Mouse (Mus musculus) liver, postnatal 0 days (tissue): ENCODE results near the gene Rilp. TPM values are rescaled to one million over a fixed set of nuclear protein-coding genes. Genes with fewer than 3 reads are reported as not detected.

Experiments used
- ATAC-seq: fragments of 200-750 bp; cut with Nextera tagmentation; 2 replicates; pipeline ENCODE4 v1.8.0; 2017; ENCODE audit warnings: mild to moderate bottlenecking, moderate library complexity
- DNase-seq: peaks from one replicate; pipeline ENCODE4 v3.0.0-alpha.2; 2016
- H3K27ac ChIP-seq: fragments of 300-500 bp; sonication (generic); 2 replicates; pipeline ENCODE4 v1.5.1; 2014; ENCODE audit warnings: antibody characterized with exemption, moderate library complexity, mild to moderate bottlenecking, low read depth
- H3K27me3 ChIP-seq: fragments of 300-500 bp; sonication (generic); 2 replicates; pipeline ENCODE4 v1.6.1; 2014; ENCODE audit warnings: low read length, control low read depth, mixed read lengths; ENCODE audit not compliant: insufficient read depth
- H3K36me3 ChIP-seq: fragments of 300-500 bp; sonication (generic); replicated peaks from 2 replicates; pipeline ENCODE4 v1.6.1; 2014; ENCODE audit warnings: mild to moderate bottlenecking, control low read depth, low read length, moderate library complexity, mixed read lengths; ENCODE audit not compliant: insufficient read depth
- H3K4me1 ChIP-seq: fragments of 300-500 bp; sonication (generic); 2 replicates; pipeline ENCODE4 v1.6.1; 2014; ENCODE audit warnings: antibody characterized with exemption, mild to moderate bottlenecking, control low read depth; ENCODE audit not compliant: insufficient read depth
- H3K4me2 ChIP-seq: fragments of 300-500 bp; sonication (generic); 2 replicates; pipeline ENCODE4 v1.6.1; 2014; ENCODE audit warnings: low read depth, mild to moderate bottlenecking, low read length, moderate library complexity, mixed read lengths
- H3K4me3 ChIP-seq: fragments of 300-500 bp; sonication (generic); 2 replicates; pipeline ENCODE4 v1.5.1; 2014; ENCODE audit warnings: low read depth, low read length
- H3K9ac ChIP-seq: fragments of 300-500 bp; sonication (generic); replicated peaks from 2 replicates; pipeline ENCODE4 v1.6.1; 2014; ENCODE audit warnings: mild to moderate bottlenecking, moderate library complexity
- H3K9me3 ChIP-seq: fragments of 300-500 bp; sonication (generic); 2 replicates; pipeline ENCODE4 v1.6.1; 2016; ENCODE audit warnings: mild to moderate bottlenecking, control low read depth, low read length, mixed read lengths
- CTCF ChIP-seq: sonication (generic); IDR thresholded peaks from 2 replicates; pipeline ENCODE4 v1.5.1; 2016; ENCODE audit warnings: antibody characterized with exemption, low read depth
- EP300 ChIP-seq: IDR thresholded peaks from 2 replicates; pipeline ENCODE4 v1.6.1; 2016; ENCODE audit warnings: antibody characterized with exemption, low read depth, mild to moderate bottlenecking
- WGBS: fragments of 180-500 bp; shearing (Covaris S2); extraction: QIAGEN DNeasy Blood & Tissue Kit; methylation state at CpG from one replicate; pipeline ENCODE4 v1.1.7; 2014; ENCODE audit not compliant: insufficient replicate concordance; 5-methylcytosine and 5-hydroxymethylcytosine counted together
- polyA plus RNA-seq: library from polyadenylated mRNA; unstranded; fragments of >200 nt; fragmentation: Nextera tagmentation; extraction: Ambion mirVana; gene quantifications from 2 replicates; pipeline ENCODE4 v1.2.1, GENCODE M21; 2015

Rilp gene
- polyA plus RNA-seq, 1 experiment from 2014 or later = 13.4 TPM

- Histone ChIP-seq H3K27me3 (no peaks in the 10 kb centered on the region), H3K9me3 (no peaks in the 10 kb centered on the region), H3K9ac (peak overlapping the region; percentile 64), H3K4me3 (peak overlapping the region; percentile 52), H3K4me2 (peak overlapping the region; percentile 81), H3K27ac (peak overlapping the region; percentile 61), H3K36me3 (peaks cover 24% of the 10 kb centered on the region), H3K4me1 (peaks cover 36% of the 10 kb centered on the region)
- ATAC-seq = no peak
- TF ChIP-seq EP300 = no peak
- TF ChIP-seq CTCF = no peak
- WGBS = 51% methylated on average over 7 of the region's 7 CpGs
- no peak for DNase-seq
Measured at GRCm38 (mm10) chr11:75468410-75468809, 41.5 kb upstream of the Rilp start.

DNA sequence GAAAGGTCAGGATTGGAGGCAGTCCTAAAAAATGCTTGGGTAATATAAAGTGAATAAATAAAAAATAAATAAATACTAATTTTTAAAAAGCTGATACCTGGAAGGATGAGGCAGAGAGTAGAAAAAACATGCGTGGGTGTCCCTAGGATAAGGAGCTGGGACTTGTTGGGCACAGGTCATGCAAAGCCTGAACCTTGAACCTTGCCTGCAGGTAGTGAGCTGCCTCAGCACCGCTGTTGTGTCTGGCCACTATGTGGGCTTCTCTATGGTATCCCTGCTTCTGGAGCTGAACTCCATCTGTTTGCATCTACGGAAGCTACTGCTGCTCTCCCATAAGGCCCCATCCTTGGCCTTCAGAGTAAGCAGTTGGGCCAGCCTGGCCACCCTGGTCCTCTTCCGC lies 40.6 kb upstream of the Rilp start:
- TF ChIP-seq EP300 (no peak), CTCF (no peak)
- no peaks in the 10 kb centered on the region for H3K9me3 ChIP-seq
- no peak overlapping the region for H3K4me3 ChIP-seq
- no peak for ATAC-seq
- no peak overlapping the region for H3K9ac ChIP-seq
- H3K27ac ChIP-seq = no peak overlapping the region
- H3K4me2 ChIP-seq = peak overlapping the region; percentile 81; the same call in 1 of the 2 replicates
- no peaks in the 10 kb centered on the region for H3K27me3 ChIP-seq
- 75% methylated on average over 4 of the region's 4 CpGs for WGBS
- peaks cover 17% of the 10 kb centered on the region for H3K36me3 ChIP-seq
- DNase-seq = no peak
- H3K4me1 ChIP-seq = peaks cover 32% of the 10 kb centered on the region

GRCm38 (mm10) chr11:75470675-75471074 lies 39.2 kb upstream of the Rilp start:
- WGBS = 82% methylated on average over 3 of the region's 3 CpGs
- no peaks in the 10 kb centered on the region for H3K9me3 ChIP-seq
- H3K4me1 ChIP-seq = peaks cover 26% of the 10 kb centered on the region
- TF ChIP-seq EP300 (no peak), CTCF (no peak)
- H3K9ac ChIP-seq = no peak overlapping the region
- ATAC-seq (no peak), DNase-seq (no peak)
- H3K36me3 ChIP-seq = peaks cover 3% of the 10 kb centered on the region
- no peak overlapping the region for H3K4me2 ChIP-seq
- H3K27me3 ChIP-seq = no peaks in the 10 kb centered on the region
- no peak overlapping the region for H3K27ac ChIP-seq
- H3K4me3 ChIP-seq = no peak overlapping the region

- H3K4me2 ChIP-seq = no peak overlapping the region
- no peak overlapping the region for H3K27ac ChIP-seq
- ATAC-seq (no peak), DNase-seq (peak; percentile 30)
- peaks cover 22% of the 10 kb centered on the region for H3K4me1 ChIP-seq
- 35% methylated on average over 11 of the region's 11 CpGs for WGBS
- H3K36me3 ChIP-seq = no peaks in the 10 kb centered on the region
- no peak overlapping the region for H3K9ac ChIP-seq
- no peaks in the 10 kb centered on the region for H3K9me3 ChIP-seq
- TF ChIP-seq EP300 = no peak
- TF ChIP-seq CTCF = no peak
- no peaks in the 10 kb centered on the region for H3K27me3 ChIP-seq
- H3K4me3 ChIP-seq = no peak overlapping the region
Measured at GRCm38 (mm10) chr11:75472469-75473081, 37.3 kb upstream of the Rilp start.

GRCm38 (mm10) chr11:75473376-75473775 lies 36.5 kb upstream of the Rilp start:
- H3K4me1 ChIP-seq = peaks cover 14% of the 10 kb centered on the region
- no peaks in the 10 kb centered on the region for H3K36me3 ChIP-seq
- no peaks in the 10 kb centered on the region for H3K27me3 ChIP-seq
- no peak for ATAC-seq
- H3K27ac ChIP-seq = no peak overlapping the region
- 81% methylated on average over 7 of the region's 7 CpGs for WGBS
- no peak overlapping the region for H3K4me3 ChIP-seq
- H3K9ac ChIP-seq = no peak overlapping the region
- H3K9me3 ChIP-seq = no peaks in the 10 kb centered on the region
- TF ChIP-seq EP300 (no peak), CTCF (no peak)
- H3K4me2 ChIP-seq = no peak overlapping the region
- DNase-seq = no peak

DNA sequence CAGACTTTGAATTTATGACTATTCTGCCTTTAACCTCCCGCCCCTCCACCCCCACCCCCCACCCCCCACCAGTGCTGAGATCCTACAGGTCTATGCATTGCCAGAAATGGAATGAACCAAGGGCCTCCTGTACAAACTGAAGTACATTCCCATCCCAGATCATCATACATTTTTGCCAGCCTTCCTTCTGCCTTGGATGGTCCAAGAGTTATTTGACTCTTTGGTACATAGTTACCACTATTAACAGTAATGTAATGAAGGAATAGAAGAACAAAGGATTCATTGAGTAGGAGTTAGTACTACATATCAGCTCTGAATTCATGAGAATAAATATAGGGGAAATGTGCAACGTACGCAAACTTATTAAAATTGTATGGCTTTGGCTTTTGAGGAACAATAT lies 23.7 kb upstream of the Rilp start:
- H3K4me2 ChIP-seq = peak overlapping the region; percentile 84
- TF ChIP-seq EP300 = no peak
- no peak for TF ChIP-seq CTCF
- no peak overlapping the region for H3K9ac ChIP-seq
- no peak overlapping the region for H3K4me3 ChIP-seq
- no peaks in the 10 kb centered on the region for H3K27me3 ChIP-seq
- H3K4me1 ChIP-seq = peaks cover 9% of the 10 kb centered on the region
- H3K27ac ChIP-seq = no peak overlapping the region
- no peaks in the 10 kb centered on the region for H3K9me3 ChIP-seq
- 14% methylated on average over 3 of the region's 3 CpGs for WGBS
- peaks cover 19% of the 10 kb centered on the region for H3K36me3 ChIP-seq
- ATAC-seq (peak; percentile 2; the same call in 1 of the 2 replicates), DNase-seq (no peak)
